Mouse (Mus musculus) embryonic fibroblast, embryonic 13.5 days (primary cell): ENCODE results near the gene Hmcn1.

Experiments
- CTCF ChIP-seq: IDR thresholded peaks from 2 replicates; pipeline ENCODE4 v1.5.1; 2011; ENCODE audit warnings: mild to moderate bottlenecking, control low read depth, low read length, moderate library complexity, borderline replicate concordance; ENCODE audit not compliant: insufficient read depth
- POLR2A ChIP-seq: IDR thresholded peaks from 2 replicates; pipeline ENCODE4 v1.6.1; 2011; ENCODE audit warnings: low read depth, mild to moderate bottlenecking, control low read depth, low read length, moderate library complexity

DNA sequence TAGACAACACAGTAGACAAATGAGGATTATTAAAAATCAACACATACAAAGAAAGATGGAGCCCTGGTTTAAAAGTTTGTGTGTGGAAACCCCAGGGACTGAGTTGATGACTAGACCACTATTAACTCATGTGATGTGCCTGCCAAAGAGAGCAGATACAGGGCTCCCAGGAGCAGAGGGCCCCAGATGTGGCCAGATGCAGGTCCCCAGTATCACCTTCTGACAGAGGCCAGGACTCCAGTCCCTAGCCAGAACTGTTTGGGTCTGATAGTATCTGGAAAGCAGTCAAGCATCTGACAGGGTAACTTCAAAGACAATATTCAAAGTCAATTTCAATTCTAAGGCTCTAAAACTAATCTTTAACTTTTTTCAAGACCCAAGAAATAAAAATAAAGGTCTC is 124.0 kb downstream of the Hmcn1 start:
- TF ChIP-seq POLR2A: no peak
- TF ChIP-seq CTCF: no peak
